ENCODE assay signal across 13 mouse cellular contexts in the genomic region with DNA sequence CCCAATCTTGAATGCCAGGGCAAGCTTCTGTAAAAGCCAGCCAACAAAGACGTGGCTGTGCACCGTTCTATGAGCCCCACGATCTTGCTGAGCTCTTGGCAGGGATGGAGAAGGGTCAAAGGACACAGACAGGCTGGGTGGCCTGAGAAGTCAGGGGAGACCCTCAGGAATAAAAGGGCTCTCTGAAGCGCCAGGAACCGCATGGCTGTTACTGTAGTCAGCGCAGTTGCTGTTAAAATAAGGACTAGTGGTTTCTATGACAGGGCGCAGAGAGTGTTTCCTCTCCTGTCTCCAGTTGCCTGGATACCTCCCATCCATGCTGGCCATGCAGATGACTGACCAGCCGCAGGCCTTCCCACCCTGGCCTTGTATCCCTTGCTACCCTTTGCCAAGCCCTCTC.
DNase-seq lines count a peak whose midpoint lies in the region; ATAC-seq and TF ChIP-seq lines count a peak whose summit lies in the region.
"Had no signal": no experiment of that assay in that cellular context is flagged by ENCODE, and none has a peak within 500 bp of the region (broad histone marks: within the 10 kb centered on the region; RNA-seq: fewer than 3 reads in every experiment).

No protein-coding gene starts in this region.

- no peak overlapping the region for H3K4me3 ChIP-seq in gastrocnemius, adult 2 months
- no peak overlapping the region for H3K4me3 ChIP-seq in neural tube, embryonic 15.5 days (replicated peaks)
- no peak overlapping the region for H3K4me3 ChIP-seq in heart, embryonic 12.5 days
- H3K4me3 ChIP-seq in macrophage (ENCODE audit: inconsistent target) = no peak overlapping the region
- H3K4me3 ChIP-seq in liver, embryonic 11.5 days (ENCODE audit: low read depth, low read length) = no peak overlapping the region
- H3K4me3 ChIP-seq: embryonic facial prominence, embryonic 15.5 days; limb, embryonic 13.5 days; lung, embryonic 15.5 days had no signal

- DNase-seq in gastrocnemius, adult 2 months = peak; percentile 24
- no peak for DNase-seq in gastrocnemius, postnatal 4 days (ENCODE audit: low spot score in 2 of 2)
- DNase-seq in neural tube, embryonic 10.5 days (ENCODE audit: extremely low spot score, low spot score) = no peak
- no peak for DNase-seq in liver, embryonic 11.5 days (ENCODE audit: low spot score)
- no peak for DNase-seq in ovary, adult 18-20 months (ENCODE audit: low spot score)

- WGBS in neural tube, embryonic 15.5 days = 67% methylated on average over 8 of the region's 8 CpGs
- 79% methylated on average over 8 of the region's 8 CpGs for WGBS in heart, embryonic 12.5 days
- 87% methylated on average over 8 of the region's 8 CpGs for WGBS in macrophage (ENCODE audit: missing documents)
- 86% methylated on average over 8 of the region's 8 CpGs for WGBS in liver, embryonic 11.5 days

- H3K27ac ChIP-seq in gastrocnemius, adult 2 months = peak overlapping the region; percentile 73
- H3K27ac ChIP-seq in neural tube, embryonic 15.5 days (replicated peaks) = no peak overlapping the region
- peak overlapping the region; percentile 77 for H3K27ac ChIP-seq in heart, embryonic 12.5 days (ENCODE audit: poor library complexity, severe bottlenecking)
- peak overlapping the region; percentile 77 for H3K27ac ChIP-seq in macrophage
- no peak overlapping the region for H3K27ac ChIP-seq in liver, embryonic 11.5 days (ENCODE audit: low read depth, low read length)
- H3K27ac ChIP-seq: kidney, postnatal 0 days; limb, embryonic 13.5 days; lung, embryonic 15.5 days had no signal

- H3K27me3 ChIP-seq in neural tube, embryonic 15.5 days (replicated peaks) = no peaks in the 10 kb centered on the region
- H3K27me3 ChIP-seq in heart, embryonic 12.5 days (replicated peaks) = no peaks in the 10 kb centered on the region
- no peaks in the 10 kb centered on the region for H3K27me3 ChIP-seq in liver, embryonic 11.5 days (replicated peaks; ENCODE audit: control insufficient read depth, insufficient read depth, low read length)
- H3K27me3 ChIP-seq: embryonic facial prominence, embryonic 15.5 days; limb, embryonic 13.5 days; lung, embryonic 15.5 days; Patski had no signal

- no peak for TF ChIP-seq CTCF in gastrocnemius, adult 2 months (IDR thresholded peaks at IDR 0.05)

- H3K36me3 ChIP-seq in neural tube, embryonic 15.5 days = no peaks in the 10 kb centered on the region
- H3K36me3 ChIP-seq in heart, embryonic 12.5 days = no peaks in the 10 kb centered on the region
- H3K36me3 ChIP-seq in macrophage (ENCODE audit: inconsistent target) = no peaks in the 10 kb centered on the region
- H3K36me3 ChIP-seq in liver, embryonic 11.5 days (ENCODE audit: control insufficient read depth, insufficient read depth, low read length) = no peaks in the 10 kb centered on the region
- H3K36me3 ChIP-seq: embryonic facial prominence, embryonic 15.5 days; limb, embryonic 13.5 days; lung, embryonic 15.5 days had no signal

- H3K4me1 ChIP-seq in neural tube, embryonic 15.5 days = peaks cover 18% of the 10 kb centered on the region
- H3K4me1 ChIP-seq in heart, embryonic 12.5 days (replicated peaks) = peaks cover 59% of the 10 kb centered on the region
- peaks cover 13% of the 10 kb centered on the region for H3K4me1 ChIP-seq in liver, embryonic 11.5 days (replicated peaks; ENCODE audit: control insufficient read depth, insufficient read depth, low read length)

- no peak overlapping the region for H3K9ac ChIP-seq in neural tube, embryonic 15.5 days (replicated peaks)
- H3K9ac ChIP-seq in heart, embryonic 12.5 days = no peak overlapping the region
- no peak overlapping the region for H3K9ac ChIP-seq in liver, embryonic 11.5 days (ENCODE audit: low read depth, low read length)
- H3K9ac ChIP-seq: embryonic facial prominence, embryonic 15.5 days; limb, embryonic 13.5 days; lung, embryonic 15.5 days had no signal

- no peak overlapping the region for H3K4me2 ChIP-seq in neural tube, embryonic 15.5 days
- no peak overlapping the region for H3K4me2 ChIP-seq in heart, embryonic 12.5 days
- H3K4me2 ChIP-seq in liver, embryonic 11.5 days = no peak overlapping the region
- H3K4me2 ChIP-seq: embryonic facial prominence, embryonic 15.5 days; limb, embryonic 13.5 days; lung, embryonic 15.5 days had no signal

- peak; percentile 68; the same call in 1 of the 2 replicates for ATAC-seq in neural tube, embryonic 15.5 days (ENCODE audit: low FRiP score)
- ATAC-seq in heart, embryonic 12.5 days (ENCODE audit: insufficient number of reproducible peaks, low FRiP score) = no peak
- no peak for ATAC-seq in liver, embryonic 11.5 days (replicated peaks; ENCODE audit: low FRiP score)

- H3K9me3 ChIP-seq in neural tube, embryonic 15.5 days (replicated peaks) = no peaks in the 10 kb centered on the region
- H3K9me3 ChIP-seq in heart, embryonic 12.5 days (replicated peaks) = no peaks in the 10 kb centered on the region
- H3K9me3 ChIP-seq in liver, embryonic 11.5 days (ENCODE audit: control insufficient read depth, low read length) = no peaks in the 10 kb centered on the region
- H3K9me3 ChIP-seq: embryonic facial prominence, embryonic 15.5 days; limb, embryonic 13.5 days; lung, embryonic 15.5 days had no signal

- H3K79me2 ChIP-seq in macrophage (ENCODE audit: inconsistent target) = no peaks in the 10 kb centered on the region

- intact Hi-C loops in gastrocnemius, adult 2 months (cut with DNase I) = loop anchor here (5.0 kb wide), 1 partner anchor 88 kb away; no protein-coding TSS in a partner anchor

Comparison
In these comparisons a context has a peak if more than half of its experiments do, and no peak if none do; other contexts are left out.
1. H3K27ac ChIP-seq: peak in gastrocnemius, adult 2 months (single experiment), heart, embryonic 12.5 days (single experiment) and macrophage (single experiment); none in neural tube, embryonic 15.5 days (single experiment) and liver, embryonic 11.5 days (single experiment).